Mouse (Mus musculus): ENCODE data around the gene Cmah.
"Not testable (repeated sequence)": the region's sequence is repeated elsewhere in the genome, so short reads cannot be mapped to it uniquely, and the experiment has no call there.

The Cmah gene

DNA sequence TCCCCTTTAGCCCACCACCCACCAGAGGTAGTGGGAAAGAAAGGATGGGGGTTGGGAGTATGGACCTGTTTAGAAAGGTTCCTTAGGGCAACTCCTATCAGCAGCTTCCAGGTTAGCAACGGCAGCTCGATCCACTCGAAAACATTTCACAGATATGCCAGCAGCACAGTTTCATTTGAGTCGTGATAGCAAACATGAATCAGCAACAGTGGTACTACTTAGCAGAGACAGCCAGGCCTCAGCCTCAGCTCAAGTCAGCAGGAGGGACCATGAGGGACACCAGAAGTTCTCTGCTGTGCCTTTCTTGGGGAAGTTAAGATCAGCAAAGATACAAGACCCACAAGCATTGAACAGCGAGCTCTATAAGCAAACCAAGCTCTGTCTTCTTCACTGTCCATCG is 13.3 kb downstream of the Cmah start:
- DNase-seq (ENCODE audit: low read depth), result no peak

GRCm38 (mm10) chr13:24342091-24342490 is 14.9 kb downstream of the Cmah start:
- no peak for DNase-seq (ENCODE audit: low read depth)

DNA sequence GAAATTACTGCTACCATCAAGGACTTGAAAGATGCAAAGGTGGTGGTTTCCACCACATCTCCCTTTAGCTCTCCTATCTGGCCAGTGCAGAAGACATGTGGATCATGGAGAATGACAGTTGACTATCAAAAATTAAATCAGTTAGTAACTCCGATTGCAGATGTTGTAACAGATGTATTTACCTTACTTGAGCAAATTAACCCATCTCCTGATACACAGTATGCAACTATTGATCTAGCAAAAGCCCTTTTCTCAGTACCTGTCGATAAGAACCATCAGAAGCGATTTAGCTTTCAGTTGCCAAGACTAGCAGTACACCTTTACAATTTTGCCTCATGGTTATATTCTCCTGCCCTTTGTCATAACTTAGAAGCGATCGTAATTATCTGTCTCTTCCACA is 25.8 kb downstream of the Cmah start:
- no peak for DNase-seq (ENCODE audit: low read depth)

DNA sequence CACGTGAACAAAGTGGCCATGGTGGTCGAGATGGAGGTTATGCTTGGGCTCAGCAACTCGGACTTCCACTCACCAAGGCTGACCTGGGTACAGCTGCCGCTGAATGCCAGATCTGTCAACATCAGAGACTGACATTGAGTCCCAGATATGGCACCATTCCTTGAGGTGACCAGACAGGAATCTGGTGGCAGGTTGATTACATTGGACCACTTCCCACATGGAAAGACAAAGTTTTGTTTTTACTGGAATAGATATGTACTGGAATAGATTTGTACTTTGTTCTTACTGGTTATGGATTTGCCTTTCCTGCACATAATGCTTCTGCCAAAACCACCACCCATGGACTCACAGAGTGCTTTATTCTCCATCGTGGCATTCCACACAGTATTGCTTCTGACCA is 27.5 kb downstream of the Cmah start:
- DNase-seq (ENCODE audit: low read depth), result no peak

- no peak for DNase-seq (ENCODE audit: low read depth)
These were observed 32.0 kb downstream of the Cmah start for GRCm38 (mm10) chr13:24359181-24359580.

DNA sequence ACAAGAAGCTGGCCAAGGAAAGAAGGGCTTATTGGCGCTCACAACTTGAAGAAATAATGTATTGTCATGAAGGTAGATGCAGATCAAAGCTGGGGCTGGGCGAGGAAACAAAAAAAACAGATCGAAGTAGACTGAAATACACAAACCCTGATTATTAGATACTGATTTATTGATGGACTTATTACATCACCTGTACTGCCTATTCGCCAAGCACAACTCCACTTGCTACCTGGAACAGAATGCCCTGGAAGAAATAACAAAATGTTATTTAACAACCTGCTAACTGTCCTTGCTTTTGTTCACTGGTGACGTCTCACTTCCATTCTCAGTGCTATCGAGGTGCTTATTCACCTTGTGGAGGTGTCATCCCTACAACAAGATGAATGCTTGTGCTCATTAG is 38.0 kb downstream of the Cmah start:
- no peak for DNase-seq (ENCODE audit: low read depth)

DNA sequence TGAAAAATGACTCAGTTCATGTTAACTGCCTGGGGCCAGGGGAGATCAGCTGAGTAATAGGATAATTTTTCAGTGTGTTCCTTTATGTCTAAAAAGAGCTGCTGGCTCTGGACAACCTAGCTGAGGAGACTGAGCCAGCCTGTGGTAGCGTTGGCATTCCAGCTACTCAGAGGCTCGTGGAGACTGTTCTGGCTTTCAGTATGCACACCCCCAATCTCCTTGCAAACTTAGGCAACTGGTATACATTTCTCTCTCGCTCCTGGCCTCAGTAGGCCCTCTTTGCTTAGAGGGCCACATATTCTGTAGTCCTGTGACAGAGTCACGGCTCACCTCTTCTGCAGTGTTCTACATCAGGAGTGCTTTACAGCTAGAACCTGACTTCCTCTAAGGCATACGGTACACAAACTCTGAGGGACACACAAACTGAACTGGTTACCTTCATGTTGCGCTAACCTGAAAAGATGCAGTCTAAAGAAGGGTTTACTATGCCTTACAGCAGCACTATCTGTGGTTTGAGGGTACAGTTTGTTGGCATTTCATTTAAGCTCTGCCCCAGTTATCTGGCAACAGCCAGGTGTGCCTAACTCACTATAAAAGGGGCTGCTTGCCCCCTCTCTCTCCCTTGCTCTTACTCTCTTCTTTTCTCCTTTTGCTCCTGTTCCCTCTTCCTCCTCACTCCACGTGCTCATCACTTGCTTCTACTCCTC is 45.8 kb downstream of the Cmah start:
- DNase-seq (ENCODE audit: low read depth), result peak; percentile 4

DNA sequence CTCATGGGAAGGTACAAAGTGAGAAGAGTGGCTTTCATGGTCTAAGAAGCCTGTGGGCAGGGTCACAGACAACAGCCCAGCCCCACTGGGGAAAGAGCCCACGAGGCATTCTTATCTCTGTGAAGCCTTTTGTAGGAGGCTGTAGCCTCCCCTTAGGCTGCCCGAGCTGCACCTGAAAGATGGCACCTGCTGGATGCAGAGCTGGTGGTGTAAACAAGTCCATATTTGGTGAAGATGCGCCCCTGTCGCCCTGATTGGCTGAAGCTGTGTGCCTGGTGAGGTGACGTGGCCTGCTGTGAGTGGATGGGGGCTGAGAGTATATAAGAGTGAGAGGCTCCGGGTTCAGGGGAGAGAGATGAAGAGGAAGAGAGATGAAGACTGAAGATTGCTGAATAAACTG is 47.4 kb downstream of the Cmah start:
- not testable (repeated sequence) for DNase-seq (ENCODE audit: low read depth)

DNA sequence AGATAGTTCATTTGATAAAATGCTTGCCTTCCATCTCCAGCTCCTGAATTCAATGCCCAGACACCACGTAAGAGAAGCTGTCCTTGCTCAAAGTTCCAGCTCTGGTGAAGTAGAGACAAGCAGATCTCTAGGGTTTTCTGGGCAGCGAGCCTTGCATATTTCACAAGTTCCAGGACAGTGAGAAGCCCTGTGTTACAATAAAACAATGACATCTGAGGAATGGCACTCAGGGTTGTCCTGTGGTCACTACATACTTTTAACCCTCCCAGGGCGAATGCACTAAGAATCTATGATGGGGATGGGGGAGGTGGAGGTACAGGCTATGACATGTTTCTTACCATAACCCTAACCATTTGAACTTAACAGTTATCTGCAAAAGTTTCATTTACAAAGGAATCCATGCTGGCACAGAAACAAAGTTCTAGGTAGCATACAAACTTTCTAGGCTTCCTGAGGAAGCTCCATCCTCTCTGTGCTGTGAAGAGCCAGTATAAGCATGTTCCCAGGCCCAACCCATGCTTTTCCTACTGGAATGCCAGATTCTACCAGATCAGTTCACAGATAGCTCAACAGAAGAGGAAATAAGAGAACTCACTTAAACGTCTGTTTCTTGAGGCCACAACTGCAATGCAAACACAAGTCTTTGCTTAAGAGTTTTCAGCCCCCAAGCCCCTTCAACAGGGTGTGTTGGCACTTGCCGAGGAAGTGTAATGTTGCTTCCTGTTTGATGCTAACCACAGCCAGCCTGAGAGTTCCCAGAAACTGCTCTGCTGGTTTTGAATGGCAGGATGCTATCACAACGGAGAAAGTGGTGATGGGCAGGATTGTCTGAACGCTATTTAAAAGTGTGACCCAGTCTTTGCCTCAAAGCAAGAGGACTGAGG is 48.4 kb downstream of the Cmah start:
- peak; percentile 42 for DNase-seq (ENCODE audit: low read depth)

GRCm38 (mm10) chr13:24380713-24381112 is 53.5 kb downstream of the Cmah start:
- no peak for DNase-seq (ENCODE audit: low read depth)

GRCm38 (mm10) chr13:24383885-24384284 is 56.7 kb downstream of the Cmah start:
- no peak for DNase-seq (ENCODE audit: low read depth)

GRCm38 (mm10) chr13:24391892-24392291 is 64.7 kb downstream of the Cmah start:
- DNase-seq (ENCODE audit: low read depth), result no peak

GRCm38 (mm10) chr13:24392655-24393054 is 65.5 kb downstream of the Cmah start:
- no peak for DNase-seq (ENCODE audit: low read depth)

GRCm38 (mm10) chr13:24393055-24393454 is 65.9 kb downstream of the Cmah start:
- no peak for DNase-seq (ENCODE audit: low read depth)

DNA sequence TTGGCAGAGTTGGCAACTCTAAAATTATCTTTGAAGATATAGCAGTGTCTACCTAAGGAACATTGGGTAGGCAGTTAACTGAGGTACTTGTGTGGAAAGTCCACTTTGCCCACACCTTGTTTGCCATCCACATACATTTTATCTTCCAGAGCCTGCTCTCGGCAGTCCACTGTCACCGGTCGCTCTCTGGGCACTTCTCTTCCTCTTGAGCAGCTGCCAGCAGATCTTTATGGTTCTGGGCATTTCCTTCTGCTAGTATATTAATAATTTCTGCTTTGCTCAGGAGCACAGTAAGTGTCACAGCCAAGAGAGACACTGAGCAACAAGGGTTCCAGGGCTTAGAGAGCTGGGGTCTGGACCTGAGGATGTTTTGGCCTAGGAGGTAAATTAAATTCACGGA is 68.6 kb downstream of the Cmah start:
- no peak for DNase-seq (ENCODE audit: low read depth)

DNA sequence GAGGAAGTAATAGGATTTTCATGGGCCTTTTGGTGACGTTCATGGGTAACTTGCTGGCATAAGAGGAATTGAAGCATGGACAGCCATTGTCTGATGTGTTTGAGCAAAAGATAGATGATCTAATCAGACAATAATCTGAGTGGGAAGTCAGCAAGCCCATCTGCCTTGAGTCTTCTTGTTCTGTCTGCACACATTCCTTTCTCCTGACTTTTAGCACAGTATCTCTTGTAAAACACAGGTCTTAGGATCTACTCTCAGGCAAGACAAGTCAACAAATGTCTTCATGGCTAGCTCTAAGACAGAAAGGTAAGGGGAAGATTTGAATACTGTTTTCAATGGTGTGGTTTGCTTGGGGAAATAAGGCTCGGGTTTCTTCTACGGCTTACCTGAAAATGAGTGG is 70.0 kb downstream of the Cmah start:
- DNase-seq (ENCODE audit: low read depth), result no peak

DNA sequence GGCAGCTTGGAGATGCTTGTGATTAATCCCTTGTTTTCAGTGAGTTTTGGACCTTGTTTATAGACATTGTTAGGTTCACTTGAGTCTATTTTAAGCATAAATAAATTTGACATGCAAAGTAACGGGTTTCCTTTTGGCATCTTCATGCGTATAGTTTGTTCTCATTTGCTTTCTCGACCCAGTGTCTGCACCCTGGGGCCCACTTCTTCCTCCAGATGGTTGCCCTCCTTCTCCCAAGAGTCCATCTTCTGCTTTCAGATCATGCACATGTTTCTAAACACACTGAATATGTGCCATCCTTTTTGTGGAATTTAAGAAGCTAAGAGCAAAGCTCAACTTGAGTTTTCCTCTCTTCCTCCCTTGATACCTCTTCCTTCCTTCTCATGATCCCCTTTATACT is 71.3 kb downstream of the Cmah start:
- no peak for DNase-seq (ENCODE audit: low read depth)

DNA sequence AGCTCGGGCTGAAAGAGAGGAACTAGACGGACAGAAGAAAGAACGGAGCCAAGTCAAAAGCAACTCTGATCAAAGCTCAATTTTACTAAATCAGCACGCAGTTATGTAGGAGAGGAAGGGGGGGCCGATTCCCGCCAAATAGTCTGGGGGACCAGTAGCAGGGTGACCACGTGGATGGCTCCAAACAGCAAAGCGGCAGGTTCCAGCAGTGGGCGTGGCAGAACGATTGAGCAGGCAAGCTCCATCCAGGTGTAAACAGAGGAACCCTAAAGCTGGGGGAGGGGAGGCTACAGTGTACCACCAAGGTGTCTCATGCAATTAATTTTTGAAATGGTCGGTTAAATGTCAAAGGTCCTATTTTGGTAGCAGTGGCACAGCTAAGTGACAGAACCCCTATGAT is 74.6 kb downstream of the Cmah start:
- not testable (repeated sequence) for DNase-seq (ENCODE audit: low read depth)

GRCm38 (mm10) chr13:24403054-24403453 is 75.8 kb downstream of the Cmah start:
- no peak for DNase-seq (ENCODE audit: low read depth)

GRCm38 (mm10) chr13:24406847-24407246 is 79.6 kb downstream of the Cmah start:
- DNase-seq (ENCODE audit: low read depth), result no peak

- DNase-seq (ENCODE audit: low read depth), result no peak
These were observed 87.5 kb downstream of the Cmah start for GRCm38 (mm10) chr13:24414635-24415206.

- DNase-seq (ENCODE audit: low read depth), result no peak
These were observed 88.5 kb downstream of the Cmah start for GRCm38 (mm10) chr13:24415506-24416206.

Measured in NIH3T3 (cell line).